Mouse (Mus musculus) regulatory T cell (primary cell): ENCODE measurements around the gene Sox1.

Experiments
- in situ Hi-C: fragments of 300-600 bp; cut with MboI, MseI; formaldehyde crosslinking; loops from one replicate; pipeline ENCODE4 v1.15.1; 2025; ENCODE audit warnings: high pct_unique_total_duplicates

Gene Sox1

GRCm38 (mm10) chr8:12395071-12396031 lies at the start of gene Sox1:
Gene Sox1 (plus strand): TSS chr8:12395295.
- in situ Hi-C loops, result no loop called here

DNA sequence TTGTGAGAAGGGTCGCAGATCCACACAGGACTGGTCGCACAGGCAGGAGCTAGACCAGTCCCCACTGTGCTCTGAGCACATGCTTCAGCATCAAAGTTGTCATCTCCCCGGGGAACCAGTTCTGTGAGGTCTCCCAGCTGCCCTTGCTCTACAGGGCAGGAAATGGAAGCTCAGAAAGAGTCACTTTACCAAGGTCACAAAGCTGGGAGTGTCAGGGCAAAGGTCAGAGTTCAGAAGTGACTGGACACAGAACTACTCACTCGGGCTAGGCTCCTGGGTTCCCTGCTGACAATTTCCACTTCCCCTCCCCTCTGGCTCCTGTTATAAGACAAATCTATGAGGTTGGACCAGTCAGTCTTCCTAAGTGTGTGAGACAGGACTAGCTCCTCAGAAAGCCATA lies 49.2 kb upstream of the Sox1 start:
- in situ Hi-C loops, result no loop called here

DNA sequence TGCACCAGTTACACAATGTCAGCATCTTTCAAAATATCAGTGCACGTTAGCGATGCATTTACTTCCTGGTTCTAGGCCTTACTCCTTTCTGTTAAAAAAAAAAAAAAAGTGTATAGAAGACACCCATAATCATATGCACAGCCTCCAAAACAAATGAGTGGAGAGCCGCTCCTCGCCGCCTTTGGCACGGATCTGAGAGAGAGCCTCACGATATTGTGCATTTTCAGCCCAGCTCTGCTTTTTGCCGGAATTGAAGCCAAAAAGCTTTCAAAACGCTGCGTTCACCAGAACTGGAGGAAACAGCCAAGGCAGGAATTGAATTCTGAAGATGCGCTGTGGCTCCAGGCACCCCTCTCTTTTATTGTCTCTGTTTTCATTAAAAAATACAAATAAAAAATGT lies 48.2 kb upstream of the Sox1 start:
- in situ Hi-C loops, result no loop called here

DNA sequence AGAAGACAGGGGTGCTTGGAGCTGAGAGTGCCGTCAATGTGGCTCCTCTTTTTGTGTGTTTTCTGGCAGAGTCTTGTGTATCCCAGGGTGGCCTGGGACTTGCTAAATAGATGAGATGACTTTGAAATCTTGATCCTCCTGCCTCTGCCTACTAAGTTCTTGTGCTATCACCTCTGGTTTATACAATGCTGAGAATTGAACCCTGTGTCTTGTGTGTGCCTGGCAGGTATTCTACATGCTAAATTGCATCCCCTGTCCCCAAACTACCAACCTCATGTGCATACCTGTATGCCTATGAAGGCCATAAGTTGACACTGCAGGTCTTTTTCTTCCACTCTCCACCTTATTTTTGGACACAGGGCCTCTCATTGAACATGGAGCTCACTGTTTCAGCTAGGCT lies 46.8 kb upstream of the Sox1 start:
- in situ Hi-C loops, result no loop called here

DNA sequence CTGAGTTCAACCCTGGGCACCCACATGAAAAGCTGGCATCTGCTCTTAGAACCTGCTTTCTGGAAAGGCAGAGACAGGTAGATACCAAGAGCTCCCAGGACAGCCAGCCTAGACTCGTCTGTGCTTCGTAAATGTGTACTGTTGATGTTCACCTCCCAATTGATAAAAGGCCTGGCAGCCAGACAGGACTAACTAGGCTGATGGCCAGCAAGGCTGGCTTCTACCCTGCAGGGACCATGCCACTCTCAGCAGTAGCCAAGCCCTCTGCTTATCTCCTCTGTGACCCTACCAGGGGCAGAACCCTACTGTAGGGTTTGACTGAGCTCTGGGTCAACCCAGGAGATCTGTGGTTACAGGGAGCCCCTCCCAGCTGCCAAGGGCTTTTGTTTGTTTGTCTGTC lies 45.5 kb upstream of the Sox1 start:
- in situ Hi-C loops, result no loop called here

- in situ Hi-C loops, result no loop called here
Observed at GRCm38 (mm10) chr8:12351121-12351520, 44.0 kb upstream of the Sox1 start.

GRCm38 (mm10) chr8:12354406-12355025 lies 40.6 kb upstream of the Sox1 start:
- in situ Hi-C loops, result no loop called here

DNA sequence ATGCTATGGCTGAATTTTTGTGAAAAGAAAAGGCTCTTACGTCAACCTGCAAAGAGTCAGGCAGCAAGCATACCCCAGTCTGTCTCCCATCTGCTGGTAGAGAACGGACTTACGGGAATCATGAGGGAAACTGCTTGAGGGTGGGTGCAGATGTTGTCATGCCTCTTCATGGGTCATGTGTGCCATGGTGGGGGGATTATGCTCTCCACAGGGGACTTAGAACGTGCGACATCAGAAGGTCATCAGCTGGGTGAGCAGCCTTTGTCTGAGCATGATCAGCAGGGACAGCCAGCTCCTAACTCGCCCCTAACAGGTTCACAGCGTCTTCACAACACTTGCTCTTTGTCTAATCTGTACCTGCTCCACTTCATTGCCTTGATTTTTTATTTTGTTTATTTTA lies 26.9 kb upstream of the Sox1 start:
- in situ Hi-C loops, result no loop called here

DNA sequence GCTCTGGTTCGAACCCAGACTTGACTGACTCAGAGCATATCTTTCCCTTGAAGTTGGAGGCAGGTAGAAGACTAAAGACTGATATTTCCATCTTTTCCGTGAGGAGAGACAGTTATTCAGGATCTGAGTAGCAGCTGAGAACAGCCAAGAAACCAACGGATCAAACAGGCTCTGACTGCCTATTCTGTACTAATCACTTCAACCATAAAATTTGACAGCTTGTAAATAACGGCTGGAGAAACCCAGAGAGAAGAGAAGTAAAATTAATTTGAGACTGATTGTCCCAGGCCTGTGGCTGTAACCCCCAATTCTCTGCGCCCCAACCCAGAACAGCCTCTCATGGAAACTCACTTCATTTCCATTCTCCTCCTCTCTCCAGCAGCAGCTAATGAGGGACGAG lies 26.2 kb upstream of the Sox1 start:
- in situ Hi-C loops, result no loop called here

DNA sequence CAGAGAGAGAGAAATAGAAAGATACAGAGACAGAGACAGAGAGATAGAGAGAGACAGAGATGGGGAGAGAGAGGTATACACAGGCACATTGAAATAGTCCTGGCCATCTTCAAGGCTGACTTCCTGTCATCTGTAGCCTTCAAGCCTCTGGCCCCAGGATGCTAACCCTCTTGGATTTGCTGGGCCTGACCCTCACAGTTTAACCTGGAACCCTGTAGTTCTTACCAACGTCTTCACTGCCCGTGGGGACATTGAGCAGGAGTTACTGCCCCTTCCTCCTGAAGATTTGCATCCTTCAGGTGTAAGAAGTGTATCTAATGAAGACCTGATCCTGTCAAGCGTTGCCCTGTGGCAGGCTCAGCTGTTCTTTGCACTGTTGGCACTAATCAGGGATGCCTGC lies 14.0 kb upstream of the Sox1 start:
- in situ Hi-C loops, result no loop called here

DNA sequence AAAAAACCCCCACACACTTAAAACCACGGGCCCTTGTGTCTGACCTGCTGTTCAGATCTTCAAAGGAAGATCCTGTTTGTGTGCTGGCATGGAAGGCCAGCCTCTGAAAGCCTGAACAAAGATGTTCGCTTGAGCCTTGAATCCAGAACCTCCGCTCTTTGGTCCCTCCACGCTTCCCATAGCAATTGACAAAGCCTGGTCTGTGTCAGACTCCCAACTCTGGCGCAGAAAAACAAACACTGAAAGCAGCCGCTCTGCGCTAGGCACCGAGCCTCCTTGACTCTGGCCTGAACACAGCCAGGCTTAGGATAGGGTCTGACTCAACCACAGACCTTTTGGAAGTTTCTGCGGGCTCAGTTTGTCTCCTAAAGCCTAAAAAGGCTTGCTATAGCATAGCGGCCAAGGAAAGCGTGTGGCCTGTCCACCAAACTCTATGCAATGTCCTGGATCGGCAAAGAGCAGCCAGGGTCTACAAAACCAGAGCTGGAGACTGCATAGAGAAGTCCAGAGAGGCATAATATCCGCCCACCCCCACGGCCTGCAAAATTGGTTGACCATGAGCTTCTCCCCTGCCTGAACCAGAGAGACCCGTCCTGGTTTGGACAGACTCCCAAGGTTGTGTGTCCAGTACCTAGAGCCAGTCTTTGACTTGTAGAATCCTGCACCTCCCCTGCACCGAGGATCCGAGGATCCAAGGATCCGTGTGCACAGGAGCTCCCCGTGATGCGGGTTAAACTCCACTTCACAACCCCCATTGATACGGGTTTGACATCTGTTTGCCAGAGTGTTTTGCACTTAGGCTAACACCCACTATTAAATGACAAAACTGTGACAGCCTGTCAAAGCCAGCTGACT lies 12.2 kb upstream of the Sox1 start:
- in situ Hi-C loops, result no loop called here

- in situ Hi-C loops, result no loop called here
Observed at GRCm38 (mm10) chr8:12383979-12384890, 10.9 kb upstream of the Sox1 start.

DNA sequence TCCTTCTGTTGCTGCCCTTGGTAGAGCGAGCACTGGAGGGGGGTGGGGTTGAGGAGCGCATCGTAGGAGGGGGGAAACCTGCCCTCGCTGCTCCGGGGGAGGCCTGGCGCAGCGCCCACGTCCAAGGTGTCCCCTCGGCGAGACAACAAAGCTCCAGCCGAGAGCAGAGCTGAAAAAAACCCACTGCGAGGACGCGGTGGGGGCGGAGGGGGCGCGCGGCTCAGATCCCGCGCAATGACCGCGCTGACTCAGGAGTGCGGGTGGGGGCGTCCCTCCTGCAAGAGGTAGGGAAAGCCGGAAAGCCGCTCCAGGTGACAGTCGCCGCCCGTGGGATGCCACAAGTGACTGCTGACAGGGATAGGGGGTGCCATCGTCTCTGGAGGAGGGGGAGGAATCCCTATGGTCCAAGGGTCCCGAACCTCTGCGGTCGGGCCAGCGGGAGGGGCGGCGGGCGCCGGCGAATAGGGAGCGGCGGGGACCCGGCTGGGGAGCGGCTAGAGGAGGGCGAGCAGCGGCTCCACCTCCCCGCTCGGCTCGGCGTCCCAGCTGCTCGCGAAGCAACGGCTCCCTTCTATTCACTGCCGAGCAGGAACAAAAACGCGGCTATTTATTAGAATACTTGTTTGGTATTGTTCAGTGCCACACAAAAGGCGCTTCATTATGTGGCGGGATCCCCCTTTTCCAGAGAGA lies 10.0 kb upstream of the Sox1 start:
- in situ Hi-C loops, result no loop called here

DNA sequence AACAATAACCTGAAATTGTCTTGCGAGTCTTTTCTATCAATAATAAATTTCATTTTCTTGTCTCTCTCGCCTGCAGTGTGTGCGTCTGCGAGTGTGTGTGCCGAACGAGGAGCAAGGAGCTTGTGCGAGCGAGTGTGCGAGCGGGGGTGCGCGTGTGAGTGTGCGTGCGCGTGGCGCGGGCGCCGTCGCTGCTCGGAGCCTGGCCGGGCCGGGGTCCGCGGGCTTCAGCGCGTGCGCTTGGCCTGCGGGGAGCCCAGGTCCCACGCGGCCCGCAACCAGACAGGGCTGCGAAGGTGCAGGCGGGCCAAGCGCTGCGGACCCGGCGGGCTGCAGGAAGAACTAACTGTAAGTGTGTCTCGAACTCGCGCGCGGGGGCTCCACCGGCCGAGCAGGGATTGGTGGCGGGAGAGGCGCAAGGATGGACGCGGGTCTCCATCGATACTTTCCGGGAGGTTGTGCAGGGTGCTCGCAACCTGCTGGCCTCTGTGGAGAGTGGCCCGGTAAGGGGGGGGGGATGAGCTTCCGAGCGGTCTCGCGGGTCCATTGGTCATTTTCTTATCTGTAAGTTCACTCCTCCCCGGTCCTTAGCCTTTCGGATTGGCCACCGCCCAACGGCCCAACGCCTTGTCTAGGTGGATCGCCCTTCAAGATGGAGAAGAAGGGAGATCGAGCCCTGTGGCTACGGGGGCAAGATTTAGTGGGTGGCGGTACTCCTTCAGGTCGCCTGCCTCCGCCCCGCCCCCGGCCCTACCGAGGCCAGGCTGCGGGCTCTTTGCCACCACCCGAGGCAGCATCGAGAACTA lies 9.2 kb upstream of the Sox1 start:
- in situ Hi-C loops, result no loop called here

DNA sequence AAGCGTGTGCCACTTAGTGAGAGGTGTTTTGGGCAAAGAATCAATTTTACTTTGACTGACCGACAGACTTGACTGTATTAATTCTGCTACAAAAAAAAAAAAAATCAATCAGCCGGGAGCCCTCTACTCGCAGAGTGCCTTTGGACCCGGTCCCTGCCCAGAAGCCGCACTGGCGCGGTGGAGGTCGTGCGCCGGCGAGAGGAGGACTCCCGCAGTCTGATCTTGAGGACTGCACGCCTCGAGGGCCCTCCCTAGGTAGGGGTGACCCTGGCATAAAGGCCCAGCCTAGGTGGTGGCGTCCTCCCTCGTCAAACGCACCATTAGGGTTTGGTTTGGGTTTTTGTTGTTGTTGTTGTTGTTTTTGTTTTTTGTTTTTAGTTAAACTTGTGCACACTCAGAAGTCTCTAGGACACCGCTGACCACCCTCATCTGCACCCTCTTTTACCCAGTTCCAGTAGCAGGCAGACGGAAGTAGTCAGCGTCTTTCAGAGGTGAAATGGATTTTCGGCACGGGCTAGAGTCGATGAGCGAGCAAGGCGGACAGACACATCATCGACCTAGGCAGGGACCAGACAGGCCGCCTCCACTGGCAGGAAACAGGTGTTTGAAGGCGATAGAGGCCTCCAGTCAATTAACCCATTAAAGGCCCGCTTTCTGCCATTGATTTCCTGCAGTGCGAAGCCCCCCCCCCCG lies 8.4 kb upstream of the Sox1 start:
- in situ Hi-C loops, result no loop called here

DNA sequence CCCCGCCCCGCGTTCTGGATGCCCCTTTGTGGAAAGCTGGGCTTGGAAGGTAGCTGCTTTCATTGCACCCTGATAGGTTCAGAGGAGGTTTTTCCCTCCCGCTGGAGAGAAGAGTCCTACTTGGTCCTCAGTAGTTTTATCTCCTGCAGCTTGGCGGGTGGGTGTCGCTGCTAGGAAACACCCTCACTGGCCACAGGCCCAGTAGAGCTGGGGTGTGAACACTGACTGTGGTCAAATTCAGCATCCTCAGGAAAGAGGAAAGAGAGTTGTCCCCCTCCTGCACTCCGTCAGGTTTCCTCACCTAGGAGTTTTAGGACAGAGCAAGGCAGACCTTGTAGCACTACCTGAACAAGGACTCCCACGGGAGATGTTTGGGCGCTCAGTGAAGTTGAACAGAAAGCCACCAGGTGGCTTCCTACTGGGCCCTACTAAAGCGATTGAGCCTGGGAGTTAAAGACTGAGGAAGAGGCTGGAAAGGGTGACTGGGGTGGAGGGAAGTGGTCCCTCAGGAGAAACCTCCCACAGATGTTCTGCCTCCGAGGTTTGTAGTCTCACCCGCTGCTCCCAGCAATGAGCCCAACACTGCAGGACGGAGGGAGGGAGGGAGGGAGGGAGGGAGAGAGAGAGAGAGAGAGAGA lies 7.8 kb upstream of the Sox1 start:
- in situ Hi-C loops, result no loop called here

- in situ Hi-C loops, result no loop called here
Observed at GRCm38 (mm10) chr8:12387901-12388300, 7.2 kb upstream of the Sox1 start.

DNA sequence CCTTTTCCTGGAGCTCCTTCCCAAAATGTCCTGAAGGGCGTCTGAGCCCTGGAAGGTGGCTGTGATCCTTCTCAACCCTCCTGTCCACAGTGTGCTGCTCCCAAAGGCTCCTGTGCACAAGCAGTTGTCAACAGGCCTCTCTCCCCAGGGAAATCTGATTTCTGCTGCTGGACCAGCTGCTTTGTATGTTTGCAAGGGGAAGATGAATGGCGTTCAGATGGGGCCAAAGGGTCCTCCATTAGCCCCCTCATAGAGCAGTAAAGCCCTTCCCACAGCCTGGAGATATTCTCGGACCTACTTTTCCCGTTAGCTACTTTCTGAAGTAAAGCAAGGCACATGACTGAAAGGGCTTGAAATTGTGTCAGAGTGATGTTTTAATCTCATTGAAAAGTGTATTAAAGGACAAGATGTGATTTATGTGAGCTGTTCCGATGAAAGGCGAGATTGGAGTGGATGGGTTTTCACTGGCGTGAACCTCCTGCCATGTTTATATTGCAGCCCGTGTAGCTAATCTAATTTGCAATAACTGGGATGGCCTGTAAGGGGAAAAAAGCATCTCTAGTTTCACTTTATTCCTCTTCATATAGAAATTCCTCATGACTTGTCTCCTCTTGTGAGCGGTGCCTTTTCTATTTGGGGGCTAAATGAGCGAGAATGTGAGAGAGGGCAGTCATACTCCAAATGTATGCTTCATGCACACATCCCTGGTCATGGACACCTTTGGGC lies 6.5 kb upstream of the Sox1 start:
- in situ Hi-C loops, result no loop called here
